Mouse (Mus musculus): ENCODE results near the gene Htr1a. TPM values are rescaled to one million over a fixed set of nuclear protein-coding genes. Genes with fewer than 3 reads are reported as not detected.

Htr1a gene
- not detected for total RNA-seq (2021)
- long read RNA-seq, experiment 1: 0 reads
- long read RNA-seq, experiment 2: 0 reads

- DNase-seq: no peak
- intact Hi-C loops (cut with DNase I): no loop called here
Observed at GRCm38 (mm10) chr13:105443339-105443738, at the start of gene Htr1a. Gene Htr1a, plus strand, starts transcription at chr13:105443639.

- intact Hi-C loops (cut with DNase I): no loop called here
- DNase-seq: no peak
Observed at GRCm38 (mm10) chr13:105411535-105412326, 31.7 kb upstream of the Htr1a start.

GRCm38 (mm10) chr13:105412327-105412722 lies 31.1 kb upstream of the Htr1a start:
- no peak for DNase-seq
- intact Hi-C loops (cut with DNase I): no loop called here

- no peak for DNase-seq
- intact Hi-C loops (cut with DNase I): no loop called here
Observed at GRCm38 (mm10) chr13:105433141-105433540, 10.3 kb upstream of the Htr1a start.

- no peak for DNase-seq
- intact Hi-C loops (cut with DNase I): no loop called here
Observed at GRCm38 (mm10) chr13:105433630-105434029, 9.8 kb upstream of the Htr1a start.

GRCm38 (mm10) chr13:105442576-105442975 lies 863 bp upstream of the Htr1a start:
- DNase-seq: no peak
- intact Hi-C loops (cut with DNase I): no loop called here

GRCm38 (mm10) chr13:105443871-105444237 lies 415 bp downstream of the Htr1a start:
- DNase-seq: no peak
- intact Hi-C loops (cut with DNase I): no loop called here

- intact Hi-C loops (cut with DNase I): no loop called here
Observed at GRCm38 (mm10) chr13:105444238-105444894, 927 bp downstream of the Htr1a start.

GRCm38 (mm10) chr13:105444895-105445281 lies 1.4 kb downstream of the Htr1a start:
- no peak for DNase-seq
- intact Hi-C loops (cut with DNase I): no loop called here

More at GRCm38 (mm10) chr13:105444238-105444894, 927 bp downstream of the Htr1a start:
- no peak for DNase-seq

GRCm38 (mm10) chr13:105446239-105446638 lies 2.8 kb downstream of the Htr1a start:
- intact Hi-C loops (cut with DNase I): no loop called here
- no peak for DNase-seq

GRCm38 (mm10) chr13:105447695-105448094 lies 4.3 kb downstream of the Htr1a start:
- DNase-seq: no peak
- intact Hi-C loops (cut with DNase I): no loop called here

- intact Hi-C loops (cut with DNase I): no loop called here
- DNase-seq: no peak
Observed at GRCm38 (mm10) chr13:105451536-105451935, 8.1 kb downstream of the Htr1a start.

Other genes with a start within 250 kb of the Htr1a start
- under 1 TPM; 0.18 to 0.39 TPM for gene Rnf180, start 148.8 kb upstream of the Htr1a start, total RNA-seq (2021)

Data from gastrocnemius, postnatal 36 days (tissue).